Mouse (Mus musculus) forebrain, embryonic 10.5 days (tissue): ENCODE data around the gene Yif1b. TPM values are rescaled to one million over a fixed set of nuclear protein-coding genes. Genes with fewer than 3 reads are reported as not detected.
"Not testable (repeated sequence)": the region's sequence is repeated elsewhere in the genome, so short reads cannot be mapped to it uniquely, and the experiment has no call there.

Experiments used
- DNase-seq: peaks from one replicate; pipeline ENCODE4 v3.0.0-alpha.2; 2017; ENCODE audit warnings: low spot score; ENCODE audit errors: extremely low spot score
- H3K27ac ChIP-seq: fragments of 300-500 bp; sonication (generic); 2 replicates; pipeline ENCODE4 v1.5.1; 2016; ENCODE audit warnings: mild to moderate bottlenecking
- H3K27me3 ChIP-seq: fragments of 300-500 bp; sonication (generic); 2 replicates; pipeline ENCODE4 v1.6.1; 2016; ENCODE audit warnings: mild to moderate bottlenecking; ENCODE audit not compliant: poor library complexity, severe bottlenecking
- H3K36me3 ChIP-seq: fragments of 300-500 bp; sonication (generic); replicated peaks from 2 replicates; pipeline ENCODE4 v1.6.1; 2016; ENCODE audit warnings: mild to moderate bottlenecking, moderate library complexity
- H3K4me1 ChIP-seq: fragments of 300-500 bp; sonication (generic); 2 replicates; pipeline ENCODE4 v1.6.1; 2016
- H3K4me3 ChIP-seq: fragments of 300-500 bp; sonication (generic); 2 replicates; pipeline ENCODE4 v1.5.1; 2016; ENCODE audit warnings: mild to moderate bottlenecking, moderate library complexity
- H3K9me3 ChIP-seq: fragments of 300-500 bp; sonication (generic); 2 replicates; pipeline ENCODE4 v1.6.1; 2016; ENCODE audit warnings: mild to moderate bottlenecking, moderate library complexity
- WGBS: fragments of 180-500 bp; shearing (Covaris S2); methylation state at CpG from one replicate; pipeline ENCODE4 v1.1.7; 2016; 5-methylcytosine and 5-hydroxymethylcytosine counted together
- polyA plus RNA-seq: library from polyadenylated mRNA; unstranded; fragments of >200 nt; fragmentation: Nextera tagmentation; extraction: Ambion mirVana; gene quantifications from 2 replicates; pipeline ENCODE4 v1.2.1, GENCODE M21; 2016

Gene Yif1b
- polyA plus RNA-seq, 1 experiment from 2014 or later: 103 TPM

- Histone ChIP-seq H3K4me3 (peak overlapping the region; percentile 39; the same call in 1 of the 2 replicates), H3K9me3 (no peaks in the 10 kb centered on the region), H3K27ac (peak overlapping the region; percentile 73), H3K27me3 (peaks cover 20% of the 10 kb centered on the region), H3K4me1 (peaks cover 15% of the 10 kb centered on the region), H3K36me3 (no peaks in the 10 kb centered on the region)
- DNase-seq: no peak
- WGBS: 72% methylated on average over 13 of the region's 13 CpGs
Measured at GRCm38 (mm10) chr7:29225520-29225919, 12.6 kb upstream of the Yif1b start.

GRCm38 (mm10) chr7:29228202-29228601 is 9.9 kb upstream of the Yif1b start:
- WGBS: 82% methylated on average over 4 of the region's 4 CpGs
- Histone ChIP-seq H3K27me3 (peaks cover 47% of the 10 kb centered on the region), H3K36me3 (no peaks in the 10 kb centered on the region), H3K27ac (no peak overlapping the region), H3K4me1 (peaks cover 26% of the 10 kb centered on the region), H3K9me3 (no peaks in the 10 kb centered on the region), H3K4me3 (no peak overlapping the region)
- no peak for DNase-seq

GRCm38 (mm10) chr7:29230560-29230959 is 7.6 kb upstream of the Yif1b start:
- H3K27ac ChIP-seq: no peak overlapping the region
- WGBS: 20% methylated on average over 3 of the region's 3 CpGs
- no peaks in the 10 kb centered on the region for H3K9me3 ChIP-seq
- no peaks in the 10 kb centered on the region for H3K36me3 ChIP-seq
- peaks cover 15% of the 10 kb centered on the region for H3K4me1 ChIP-seq
- no peak for DNase-seq
- H3K4me3 ChIP-seq: no peak overlapping the region
- H3K27me3 ChIP-seq: peaks cover 57% of the 10 kb centered on the region

- 55% methylated on average over 3 of the region's 3 CpGs for WGBS
Measured at GRCm38 (mm10) chr7:29231517-29231916, 6.6 kb upstream of the Yif1b start.

GRCm38 (mm10) chr7:29232247-29233013 is 5.7 kb upstream of the Yif1b start, which contains the start of gene Kcnk6:
Gene Kcnk6, minus strand, starts transcription at chr7:29232515.
- Histone ChIP-seq H3K9me3 (no peaks in the 10 kb centered on the region), H3K36me3 (no peaks in the 10 kb centered on the region), H3K27ac (peak within 1 kb of the TSS; percentile 62; the same call in 1 of the 2 replicates), H3K4me1 (peaks cover 13% of the 10 kb centered on the region), H3K27me3 (peaks cover 56% of the 10 kb centered on the region), H3K4me3 (peak within 1 kb of the TSS; percentile 60)
- no peak for DNase-seq
- 2% methylated on average over 62 of the region's 62 CpGs for WGBS

More at GRCm38 (mm10) chr7:29231517-29231916, 6.6 kb upstream of the Yif1b start:
- H3K27ac ChIP-seq: no peak overlapping the region
- peaks cover 56% of the 10 kb centered on the region for H3K27me3 ChIP-seq
- peak overlapping the region; percentile 60 for H3K4me3 ChIP-seq
- no peak for DNase-seq
- H3K9me3 ChIP-seq: no peaks in the 10 kb centered on the region
- H3K36me3 ChIP-seq: no peaks in the 10 kb centered on the region
- H3K4me1 ChIP-seq: peaks cover 13% of the 10 kb centered on the region

GRCm38 (mm10) chr7:29233745-29234144 is 4.4 kb upstream of the Yif1b start:
- Histone ChIP-seq H3K27ac (no peak overlapping the region), H3K4me1 (peaks cover 21% of the 10 kb centered on the region), H3K36me3 (no peaks in the 10 kb centered on the region), H3K4me3 (no peak overlapping the region), H3K27me3 (peaks cover 56% of the 10 kb centered on the region), H3K9me3 (no peaks in the 10 kb centered on the region)
- WGBS: 84% methylated on average over 6 of the region's 6 CpGs
- no peak for DNase-seq

- H3K27me3 ChIP-seq: peaks cover 50% of the 10 kb centered on the region
- H3K27ac ChIP-seq: no peak overlapping the region
- H3K4me3 ChIP-seq: no peak overlapping the region
- no peaks in the 10 kb centered on the region for H3K36me3 ChIP-seq
- whole genome bisulfite sequencing: 75% methylated on average over 5 of the region's 5 CpGs
- no peak for DNase-seq
- no peaks in the 10 kb centered on the region for H3K9me3 ChIP-seq
- H3K4me1 ChIP-seq: peaks cover 30% of the 10 kb centered on the region
Measured at GRCm38 (mm10) chr7:29234661-29235060, 3.5 kb upstream of the Yif1b start.

GRCm38 (mm10) chr7:29236593-29236992 is 1.5 kb upstream of the Yif1b start:
- no peak for DNase-seq
- Histone ChIP-seq H3K36me3 (peaks cover 5% of the 10 kb centered on the region), H3K27ac (no peak overlapping the region), H3K4me1 (peaks cover 28% of the 10 kb centered on the region), H3K27me3 (peaks cover 30% of the 10 kb centered on the region), H3K4me3 (no peak overlapping the region), H3K9me3 (no peaks in the 10 kb centered on the region)
- 87% methylated on average over 4 of the region's 4 CpGs for WGBS

GRCm38 (mm10) chr7:29237596-29237995 is 533 bp upstream of the Yif1b start:
- H3K4me1 ChIP-seq: peaks cover 19% of the 10 kb centered on the region
- WGBS: 30% methylated on average over 6 of the region's 6 CpGs
- DNase-seq: peak; percentile 36
- not testable (repeated sequence) for H3K36me3 ChIP-seq, H3K9me3 ChIP-seq
- H3K27me3 ChIP-seq: peaks cover 20% of the 10 kb centered on the region
- H3K4me3 ChIP-seq: peak overlapping the region; percentile 77
- H3K27ac ChIP-seq: peak overlapping the region; percentile 90

GRCm38 (mm10) chr7:29244732-29245416 is 6.7 kb downstream of the Yif1b start:
- Histone ChIP-seq H3K27ac (no peak overlapping the region), H3K4me1 (peaks cover 23% of the 10 kb centered on the region), H3K4me3 (no peak overlapping the region), H3K36me3 (peaks cover 48% of the 10 kb centered on the region), H3K27me3 (peaks cover 32% of the 10 kb centered on the region), H3K9me3 (no peaks in the 10 kb centered on the region)
- no peak for DNase-seq
- 84% methylated on average over 7 of the region's 7 CpGs for WGBS

- peaks cover 48% of the 10 kb centered on the region for H3K36me3 ChIP-seq
- 97% methylated on average over 5 of the region's 5 CpGs for WGBS
- no peak overlapping the region for H3K4me3 ChIP-seq
- no peaks in the 10 kb centered on the region for H3K9me3 ChIP-seq
- DNase-seq: no peak
- H3K27me3 ChIP-seq: peaks cover 32% of the 10 kb centered on the region
- H3K4me1 ChIP-seq: peaks cover 23% of the 10 kb centered on the region
- H3K27ac ChIP-seq: no peak overlapping the region
Measured at GRCm38 (mm10) chr7:29246015-29246414, 7.9 kb downstream of the Yif1b start.

GRCm38 (mm10) chr7:29246619-29247313 is 8.6 kb downstream of the Yif1b start:
- Histone ChIP-seq H3K36me3 (peaks cover 41% of the 10 kb centered on the region), H3K27ac (no peak overlapping the region), H3K9me3 (no peaks in the 10 kb centered on the region), H3K4me3 (peak overlapping the region; percentile 47), H3K27me3 (peaks cover 32% of the 10 kb centered on the region), H3K4me1 (peaks cover 23% of the 10 kb centered on the region)
- WGBS: 88% methylated on average over 21 of the region's 21 CpGs
- no peak for DNase-seq
